In genomic region chr17:29841781-29842690, GRCm38 (mm10) we compare ENCODE assay signal across 7 mouse cellular contexts.
DNase-seq lines count a peak whose midpoint lies in the region; ATAC-seq lines count a peak whose summit lies in the region.

No protein-coding gene starts in this region.

- peaks cover 44% of the 10 kb centered on the region for H3K27me3 ChIP-seq in embryonic facial prominence, embryonic 10.5 days (replicated peaks; ENCODE audit: low read depth, poor library complexity, severe bottlenecking)
- H3K27me3 ChIP-seq in heart, embryonic 13.5 days (replicated peaks) = peaks cover 22% of the 10 kb centered on the region

- peak; percentile 52; the same call in 1 of the 2 replicates for ATAC-seq in heart, embryonic 13.5 days (ENCODE audit: extremely low read depth, insufficient number of reproducible peaks, low FRiP score, low TSS enrichment)

- H3K9ac ChIP-seq in heart, embryonic 13.5 days = peak overlapping the region; percentile 83

- no peaks in the 10 kb centered on the region for H3K79me2 ChIP-seq in macrophage (ENCODE audit: inconsistent target)

- H3K4me3 ChIP-seq in embryonic facial prominence, embryonic 10.5 days = peak overlapping the region; percentile 62
- H3K4me3 ChIP-seq in heart, embryonic 13.5 days = peak overlapping the region; percentile 61
- peak overlapping the region; percentile 23; the same call in 1 of the 2 replicates for H3K4me3 ChIP-seq in macrophage (ENCODE audit: inconsistent target)

- 0 out of 2 replicates have a peak, but pooled peaks cover 3% of the 10 kb centered on the region for H3K9me3 ChIP-seq in embryonic facial prominence, embryonic 10.5 days
- H3K9me3 ChIP-seq in heart, embryonic 13.5 days = no peaks in the 10 kb centered on the region

- peak overlapping the region; percentile 99 for H3K4me2 ChIP-seq in heart, embryonic 13.5 days

- H3K27ac ChIP-seq in embryonic facial prominence, embryonic 10.5 days (replicated peaks) = no peak overlapping the region; the same call in 1 of the 2 replicates
- H3K27ac ChIP-seq in heart, embryonic 13.5 days (replicated peaks) = no peak overlapping the region
- no peak overlapping the region for H3K27ac ChIP-seq in macrophage

- peak; percentile 71 for DNase-seq in WW6 (ENCODE audit: low read depth, low spot score)
- peak; percentile 60 for DNase-seq in embryonic facial prominence, embryonic 10.5 days (ENCODE audit: low spot score)
- DNase-seq in kidney, postnatal 10 days = peak; percentile 65
- DNase-seq in spleen, adult 18-20 months = peak; percentile 60 to 70
- no peak for DNase-seq in adipocyte (ENCODE audit: low spot score)

- peaks cover 52% of the 10 kb centered on the region for H3K4me1 ChIP-seq in embryonic facial prominence, embryonic 10.5 days
- peaks cover 31% of the 10 kb centered on the region for H3K4me1 ChIP-seq in heart, embryonic 13.5 days

- WGBS in embryonic facial prominence, embryonic 10.5 days = 5% methylated on average over 46 of the region's 46 CpGs
- 6% methylated on average over 46 of the region's 46 CpGs for WGBS in heart, embryonic 13.5 days
- WGBS in macrophage (ENCODE audit: missing documents) = 12% methylated on average over 46 of the region's 46 CpGs

- H3K36me3 ChIP-seq in embryonic facial prominence, embryonic 10.5 days (replicated peaks) = no peaks in the 10 kb centered on the region
- H3K36me3 ChIP-seq in heart, embryonic 13.5 days = no peaks in the 10 kb centered on the region
- no peaks in the 10 kb centered on the region for H3K36me3 ChIP-seq in macrophage (ENCODE audit: inconsistent target)
